Mouse (Mus musculus) neural tube, embryonic 13.5 days (tissue): ENCODE results near the gene Tmed1. TPM values are rescaled to one million over a fixed set of nuclear protein-coding genes. Genes with fewer than 3 reads are reported as not detected.
"Not testable (repeated sequence)": the region's sequence is repeated elsewhere in the genome, so short reads cannot be mapped to it uniquely, and the experiment has no call there.

Experiments
- ATAC-seq: fragments of 200-750 bp; cut with Nextera tagmentation; 2 replicates; pipeline ENCODE4 v1.8.0; 2017; ENCODE audit warnings: low read depth, mild to moderate bottlenecking, moderate TSS enrichment, moderate library complexity
- H3K27ac ChIP-seq: fragments of 300-500 bp; sonication (generic); replicated peaks from 2 replicates; pipeline ENCODE4 v1.5.1; 2015; ENCODE audit warnings: moderate library complexity, mild to moderate bottlenecking, inconsistent platforms
- H3K27me3 ChIP-seq: fragments of 300-500 bp; sonication (generic); 2 replicates; pipeline ENCODE4 v1.6.1; 2015; ENCODE audit warnings: mild to moderate bottlenecking, inconsistent platforms
- H3K36me3 ChIP-seq: fragments of 300-500 bp; sonication (generic); 2 replicates; pipeline ENCODE4 v1.6.1; 2015; ENCODE audit warnings: mild to moderate bottlenecking, inconsistent platforms
- H3K4me1 ChIP-seq: fragments of 300-500 bp; sonication (generic); replicated peaks from 2 replicates; pipeline ENCODE4 v1.6.1; 2015; ENCODE audit warnings: inconsistent platforms
- H3K4me2 ChIP-seq: fragments of 300-500 bp; sonication (generic); 2 replicates; pipeline ENCODE4 v1.6.1; 2015; ENCODE audit warnings: inconsistent platforms, mild to moderate bottlenecking, moderate library complexity
- H3K4me3 ChIP-seq: fragments of 300-500 bp; sonication (generic); 2 replicates; pipeline ENCODE4 v1.5.1; 2015; ENCODE audit warnings: mild to moderate bottlenecking, inconsistent platforms
- H3K9ac ChIP-seq: fragments of 300-500 bp; sonication (generic); 2 replicates; pipeline ENCODE4 v1.6.1; 2015; ENCODE audit warnings: moderate library complexity, mild to moderate bottlenecking, inconsistent platforms
- H3K9me3 ChIP-seq: fragments of 300-500 bp; sonication (generic); 2 replicates; pipeline ENCODE4 v1.6.1; 2016; ENCODE audit warnings: inconsistent platforms
- WGBS: fragments of 180-500 bp; shearing (Covaris S2); methylation state at CpG from one replicate; pipeline ENCODE4 v1.1.7; 2015; 5-methylcytosine and 5-hydroxymethylcytosine counted together
- polyA plus RNA-seq: library from polyadenylated mRNA; unstranded; fragments of >200 nt; fragmentation: Nextera tagmentation; extraction: Ambion mirVana; gene quantifications from 2 replicates; pipeline ENCODE4 v1.2.1, GENCODE M21; 2015

Gene Tmed1
- polyA plus RNA-seq, 1 experiment from 2014 or later: 53.9 TPM

GRCm38 (mm10) chr9:21518690-21519089, 8.6 kb upstream of the Tmed1 start:
- 87% methylated on average over 6 of the region's 6 CpGs for WGBS
- not testable (repeated sequence) for H3K27me3 ChIP-seq, H3K27ac ChIP-seq, H3K9me3 ChIP-seq, H3K4me2 ChIP-seq, H3K9ac ChIP-seq, H3K4me3 ChIP-seq, H3K36me3 ChIP-seq, ATAC-seq, H3K4me1 ChIP-seq

GRCm38 (mm10) chr9:21517947-21518495, 8.0 kb upstream of the Tmed1 start:
- no peak for ATAC-seq
- Histone ChIP-seq H3K4me1 (no peaks in the 10 kb centered on the region), H3K9me3 (no peaks in the 10 kb centered on the region), H3K4me2 (no peak overlapping the region), H3K27ac (no peak overlapping the region), H3K27me3 (no peaks in the 10 kb centered on the region), H3K4me3 (no peak overlapping the region), H3K36me3 (no peaks in the 10 kb centered on the region), H3K9ac (no peak overlapping the region)
- 89% methylated on average over 6 of the region's 6 CpGs for WGBS

- H3K36me3 ChIP-seq: peaks cover 3% of the 10 kb centered on the region; the same call in 1 of the 2 replicates
- WGBS: 97% methylated on average over 4 of the region's 4 CpGs
- peaks cover 19% of the 10 kb centered on the region for H3K4me1 ChIP-seq
- no peak overlapping the region for H3K4me3 ChIP-seq
- no peak overlapping the region for H3K4me2 ChIP-seq
- no peaks in the 10 kb centered on the region for H3K9me3 ChIP-seq
- no peak for ATAC-seq
- no peaks in the 10 kb centered on the region for H3K27me3 ChIP-seq
- H3K9ac ChIP-seq: no peak overlapping the region
- H3K27ac ChIP-seq: no peak overlapping the region
Measured at GRCm38 (mm10) chr9:21513466-21513865, 3.4 kb upstream of the Tmed1 start.

- WGBS: 84% methylated on average over 9 of the region's 9 CpGs
- peak overlapping the region; percentile 93; the same call in 1 of the 2 replicates for H3K27ac ChIP-seq
Measured at GRCm38 (mm10) chr9:21511052-21511451, 1.0 kb upstream of the Tmed1 start.

GRCm38 (mm10) chr9:21510689-21511015, 600 bp upstream of the Tmed1 start:
- H3K4me3 ChIP-seq: peak overlapping the region; percentile 63
- peak overlapping the region; percentile 66 for H3K4me2 ChIP-seq
- no peaks in the 10 kb centered on the region for H3K9me3 ChIP-seq
- peaks cover 31% of the 10 kb centered on the region for H3K36me3 ChIP-seq
- H3K4me1 ChIP-seq: peaks cover 19% of the 10 kb centered on the region
- 7% methylated on average over 7 of the region's 7 CpGs for WGBS
- no peaks in the 10 kb centered on the region for H3K27me3 ChIP-seq
- H3K9ac ChIP-seq: peak overlapping the region; percentile 78
- H3K27ac ChIP-seq: peak overlapping the region; percentile 93
- peak; percentile 30 for ATAC-seq

More at GRCm38 (mm10) chr9:21511052-21511451, 1.0 kb upstream of the Tmed1 start:
- peak overlapping the region; percentile 63 for H3K4me3 ChIP-seq
- peaks cover 19% of the 10 kb centered on the region for H3K4me1 ChIP-seq
- no peaks in the 10 kb centered on the region for H3K27me3 ChIP-seq
- H3K36me3 ChIP-seq: peaks cover 27% of the 10 kb centered on the region
- H3K9ac ChIP-seq: peak overlapping the region; percentile 78
- no peaks in the 10 kb centered on the region for H3K9me3 ChIP-seq
- ATAC-seq: no peak
- H3K4me2 ChIP-seq: peak overlapping the region; percentile 66

GRCm38 (mm10) chr9:21508871-21509404, 1.1 kb downstream of the Tmed1 start:
- H3K4me3 ChIP-seq: peak overlapping the region; percentile 63
- peaks cover 48% of the 10 kb centered on the region for H3K36me3 ChIP-seq
- no peak overlapping the region for H3K27ac ChIP-seq
- ATAC-seq: no peak
- WGBS: 79% methylated on average over 7 of the region's 7 CpGs
- peak overlapping the region; percentile 66 for H3K4me2 ChIP-seq
- no peaks in the 10 kb centered on the region for H3K9me3 ChIP-seq
- no peaks in the 10 kb centered on the region for H3K27me3 ChIP-seq
- peaks cover 19% of the 10 kb centered on the region for H3K4me1 ChIP-seq
- peak overlapping the region; percentile 78; the same call in 1 of the 2 replicates for H3K9ac ChIP-seq

GRCm38 (mm10) chr9:21507753-21508430, 2.2 kb downstream of the Tmed1 start:
- no peak for ATAC-seq
- Histone ChIP-seq H3K27ac (no peak overlapping the region), H3K9ac (no peak overlapping the region), H3K27me3 (no peaks in the 10 kb centered on the region), H3K4me1 (peaks cover 19% of the 10 kb centered on the region), H3K4me2 (no peak overlapping the region), H3K36me3 (peaks cover 56% of the 10 kb centered on the region), H3K9me3 (no peaks in the 10 kb centered on the region), H3K4me3 (no peak overlapping the region)
- WGBS: 94% methylated on average over 15 of the region's 15 CpGs

GRCm38 (mm10) chr9:21505767-21506166, 4.3 kb downstream of the Tmed1 start:
- no peak for ATAC-seq
- Histone ChIP-seq H3K4me1 (peaks cover 14% of the 10 kb centered on the region), H3K4me2 (no peak overlapping the region), H3K27ac (no peak overlapping the region), H3K4me3 (no peak overlapping the region), H3K27me3 (no peaks in the 10 kb centered on the region), H3K9ac (peak overlapping the region; percentile 2; the same call in 1 of the 2 replicates), H3K36me3 (peaks cover 63% of the 10 kb centered on the region), H3K9me3 (no peaks in the 10 kb centered on the region)

GRCm38 (mm10) chr9:21503352-21503751, 6.7 kb downstream of the Tmed1 start:
- Histone ChIP-seq H3K4me1 (no peaks in the 10 kb centered on the region), H3K9ac (no peak overlapping the region), H3K4me3 (no peak overlapping the region), H3K27ac (no peak overlapping the region), H3K9me3 (no peaks in the 10 kb centered on the region), H3K36me3 (peaks cover 71% of the 10 kb centered on the region), H3K4me2 (no peak overlapping the region), H3K27me3 (no peaks in the 10 kb centered on the region)
- 95% methylated on average over 8 of the region's 8 CpGs for WGBS
- no peak for ATAC-seq

- Histone ChIP-seq H3K36me3 (peaks cover 54% of the 10 kb centered on the region), H3K9ac (no peak overlapping the region), H3K4me1 (no peaks in the 10 kb centered on the region), H3K9me3 (no peaks in the 10 kb centered on the region), H3K27me3 (no peaks in the 10 kb centered on the region), H3K4me3 (no peak overlapping the region), H3K4me2 (no peak overlapping the region), H3K27ac (no peak overlapping the region)
- no peak for ATAC-seq
- WGBS: 87% methylated on average over 12 of the region's 12 CpGs
Measured at GRCm38 (mm10) chr9:21498284-21498902, 11.7 kb downstream of the Tmed1 start.

GRCm38 (mm10) chr9:21497664-21498063, 12.4 kb downstream of the Tmed1 start:
- Histone ChIP-seq H3K4me2 (no peak overlapping the region), H3K9me3 (no peaks in the 10 kb centered on the region), H3K36me3 (peaks cover 50% of the 10 kb centered on the region), H3K27me3 (no peaks in the 10 kb centered on the region), H3K4me1 (no peaks in the 10 kb centered on the region), H3K9ac (no peak overlapping the region), H3K27ac (no peak overlapping the region), H3K4me3 (no peak overlapping the region)
- no peak for ATAC-seq
- 96% methylated on average over 2 of the region's 2 CpGs for WGBS

GRCm38 (mm10) chr9:21497050-21497542, 13.0 kb downstream of the Tmed1 start:
- H3K9ac ChIP-seq: no peak overlapping the region
- no peak for ATAC-seq
- WGBS: 92% methylated on average over 16 of the region's 16 CpGs
- no peaks in the 10 kb centered on the region for H3K9me3 ChIP-seq
- no peaks in the 10 kb centered on the region for H3K27me3 ChIP-seq
- no peaks in the 10 kb centered on the region for H3K4me1 ChIP-seq
- 0 out of 2 replicates have a peak overlapping the region, but pooled peaks have one; percentile 23 for H3K27ac ChIP-seq
- no peak overlapping the region for H3K4me2 ChIP-seq
- H3K4me3 ChIP-seq: no peak overlapping the region
- peaks cover 50% of the 10 kb centered on the region for H3K36me3 ChIP-seq
